Mouse (Mus musculus) CH12.LX (cell line): ENCODE results near the gene Apol7a. TPM values are rescaled to one million over a fixed set of nuclear protein-coding genes. Genes with fewer than 3 reads are reported as not detected.
A peak's percentile ranks its signal among the peaks of the same experiment; 100 is the strongest.

Source experiments
- DNase-seq: peaks from one replicate; pipeline ENCODE4 v3.0.0-alpha.2; 2013; ENCODE audit errors: extremely low read depth
- H3K27ac ChIP-seq: 2 replicates; pipeline ENCODE4 v1.5.1; 2012; ENCODE audit warnings: low read depth, mild to moderate bottlenecking, control low read depth, moderate library complexity; ENCODE audit not compliant: insufficient read depth
- H3K27me3 ChIP-seq: replicated peaks from 2 replicates; pipeline ENCODE3; 2012; ENCODE audit warnings: inconsistent platforms
- H3K36me3 ChIP-seq, 2 experiments: replicated peaks in 1 of 2; 2 replicates each; pipeline versions ENCODE3 to v1.6.1; 2012; ENCODE audit warnings: inconsistent platforms in 1 of 2, low read length in 1 of 2, mild to moderate bottlenecking in 1 of 2, mixed read lengths in 1 of 2, moderate library complexity in 1 of 2; ENCODE audit not compliant: control insufficient read depth in 1 of 2, insufficient read depth in 1 of 2
- H3K4me1 ChIP-seq, 2 experiments: 2 replicates each; pipeline ENCODE4 v1.6.1; 2012; ENCODE audit warnings: inconsistent platforms in 1 of 2, moderate library complexity in 1 of 2; ENCODE audit not compliant: insufficient read depth in 2 of 2, control insufficient read depth in 1 of 2
- H3K4me2 ChIP-seq: 2 replicates; pipeline ENCODE4 v1.6.1; 2012; ENCODE audit warnings: low read depth, mild to moderate bottlenecking, control low read depth; ENCODE audit not compliant: poor library complexity, insufficient read depth, severe bottlenecking
- H3K4me3 ChIP-seq, 3 experiments: fragments of 150-350 bp in 1 of 3; sonication (generic) in 1 of 3; replicated peaks in 1 of 3; 2 replicates each; pipeline versions ENCODE3 to v1.5.1; 2011 to 2012; ENCODE audit warnings: low read depth in 2 of 3, low read length in 2 of 3, mild to moderate bottlenecking in 2 of 3, moderate library complexity in 2 of 3, control low read depth in 1 of 3, improper control_type of control experiment in 1 of 3, inconsistent platforms in 1 of 3, mixed read lengths in 1 of 3; ENCODE audit not compliant: poor library complexity in 1 of 3
- H3K79me2 ChIP-seq: replicated peaks from 2 replicates; pipeline ENCODE4 v1.6.1; 2012; ENCODE audit warnings: mild to moderate bottlenecking, moderate library complexity; ENCODE audit not compliant: control insufficient read depth, poor library complexity, insufficient read depth, severe bottlenecking; ENCODE audit errors: extremely low read depth
- H3K9ac ChIP-seq: 2 replicates; pipeline ENCODE4 v1.6.1; 2012; ENCODE audit warnings: low read depth, mild to moderate bottlenecking, control low read depth, moderate library complexity; ENCODE audit not compliant: insufficient read depth
- H3K9me3 ChIP-seq: replicated peaks from 2 replicates; pipeline ENCODE3; 2012; ENCODE audit warnings: low read length, inconsistent platforms, mixed read lengths
- BHLHE40 ChIP-seq: IDR thresholded peaks from 2 replicates; pipeline ENCODE4 v1.6.1; 2011; ENCODE audit warnings: mild to moderate bottlenecking, low read depth, low read length, improper control_type of control experiment
- CTCF ChIP-seq, 2 experiments: IDR thresholded peaks in 1 of 2; conservative IDR thresholded peaks in 1 of 2; 2 replicates each; pipeline ENCODE4 v1.5.1; 2011 to 2012; ENCODE audit warnings: low read depth in 2 of 2, low read length in 2 of 2, improper control_type of control experiment in 1 of 2, inconsistent platforms in 1 of 2, mild to moderate bottlenecking in 1 of 2, moderate library complexity in 1 of 2
- JUND ChIP-seq: conservative IDR thresholded peaks from 2 replicates; pipeline ENCODE4 v1.6.1; 2011; ENCODE audit warnings: low read depth, low read length, improper control_type of control experiment
- MAFK ChIP-seq: IDR thresholded peaks from 2 replicates; pipeline ENCODE4 v1.6.1; 2011; ENCODE audit warnings: low read length, improper control_type of control experiment; ENCODE audit not compliant: insufficient replicate concordance
- POLR2A ChIP-seq: IDR thresholded peaks from 2 replicates; pipeline ENCODE4 v1.6.1; 2011; ENCODE audit warnings: low read depth, mild to moderate bottlenecking, improper control_type of control experiment, low read length
- RCOR1 ChIP-seq: conservative IDR thresholded peaks from 2 replicates; pipeline ENCODE4 v1.6.1; 2012; ENCODE audit warnings: low read depth, mild to moderate bottlenecking, inconsistent platforms, low read length, improper control_type of control experiment
- SMC3 ChIP-seq: IDR thresholded peaks from 2 replicates; pipeline ENCODE4 v1.6.1; 2011; ENCODE audit warnings: low read depth, low read length, improper control_type of control experiment
- TCF12 ChIP-seq: IDR thresholded peaks from 2 replicates; pipeline ENCODE4 v1.6.1; 2014; ENCODE audit warnings: low read depth, mild to moderate bottlenecking, inconsistent platforms, low read length, improper control_type of control experiment
- ZKSCAN1 ChIP-seq: IDR thresholded peaks from 2 replicates; pipeline ENCODE4 v1.6.1; 2012; ENCODE audit warnings: low read depth, inconsistent platforms, low read length, improper control_type of control experiment, borderline replicate concordance
- dilution Hi-C: fragments of 300-500 bp; cut with MboI; formaldehyde crosslinking; loops from 2 replicates; pipeline ENCODE4 v1.14.3; 2020; ENCODE audit warnings: low sequenced_read_pairs; ENCODE audit not compliant: extremely low pct_unique_long_range_greater_than_20kb, extremely low pct_ligation_motif_present
- in situ Hi-C: fragments of 300-500 bp; cut with MboI; formaldehyde crosslinking; loops from 3 replicates; pipeline ENCODE4 v1.14.3; 2019; ENCODE audit warnings: low sequenced_read_pairs, low pct_ligation_motif_present, low pct_unique_long_range_greater_than_20kb, mixed read lengths
- polyA plus RNA-seq: library from polyadenylated mRNA; unstranded; fragments of >175 nt; gene quantifications from 2 replicates; pipeline ENCODE4 v1.2.1, GENCODE M21; 2012; ENCODE audit warnings: low read depth; ENCODE audit not compliant: insufficient read length
- total RNA-seq, 2 experiments: library from RNA; depleted of rRNA; stranded (reverse); fragments of 300-350 nt in 1 of 2; fragments of >200 nt in 1 of 2; gene quantifications; 2 replicates each; pipeline ENCODE4 v1.2.3; 2012 to 2014

Gene Apol7a
- total and polyA plus RNA-seq, 3 experiments, result not detected

GRCm38 (mm10) chr15:77348146-77348545 lies 50.8 kb downstream of the Apol7a start:
- no peaks in the 10 kb centered on the region for H3K9me3 ChIP-seq
- H3K79me2 ChIP-seq, result no peaks in the 10 kb centered on the region
- H3K27me3 ChIP-seq, result peaks cover 72% of the 10 kb centered on the region
- no peaks in the 10 kb centered on the region for H3K36me3 ChIP-seq
- TF ChIP-seq MAFK, result no peak
- no peak for TF ChIP-seq JUND
- TF ChIP-seq BHLHE40, result no peak
- no peak for TF ChIP-seq TCF12
- TF ChIP-seq RCOR1, result no peak
- TF ChIP-seq SMC3, result no peak
- no peak for TF ChIP-seq CTCF (conservative IDR thresholded peaks at IDR 0.05 in 1 of 2, IDR thresholded peaks at IDR 0.05 in 1 of 2; ENCODE audit: low read depth in 2 of 2, low read length in 2 of 2)
- no peak for DNase-seq
- no peak overlapping the region for H3K9ac ChIP-seq
- dilution Hi-C loops, result no loop called here
- in situ Hi-C loops, result no loop called here
- H3K4me2 ChIP-seq, result no peak overlapping the region
- H3K4me1 ChIP-seq, result no peaks in the 10 kb centered on the region
- H3K4me3 ChIP-seq, result no peak overlapping the region
- H3K27ac ChIP-seq, result no peak overlapping the region

GRCm38 (mm10) chr15:77344127-77345125 lies 54.5 kb downstream of the Apol7a start:
- Histone ChIP-seq H3K79me2 (no peaks in the 10 kb centered on the region), H3K4me2 (no peak overlapping the region), H3K9ac (no peak overlapping the region), H3K9me3 (no peaks in the 10 kb centered on the region), H3K4me1 (no peaks in the 10 kb centered on the region), H3K36me3 (no peaks in the 10 kb centered on the region), H3K27ac (no peak overlapping the region), H3K27me3 (peaks cover 79% of the 10 kb centered on the region), H3K4me3 (no peak overlapping the region)
- in situ Hi-C loops (no loop called here), dilution Hi-C loops (no loop called here)
- no peak for DNase-seq
- no peak for TF ChIP-seq POLR2A

- H3K79me2 ChIP-seq, result no peaks in the 10 kb centered on the region
- in situ Hi-C loops (no loop called here), dilution Hi-C loops (no loop called here)
- TF ChIP-seq CTCF (conservative IDR thresholded peaks at IDR 0.05 in 1 of 2, IDR thresholded peaks at IDR 0.05 in 1 of 2; ENCODE audit: low read depth in 2 of 2, low read length in 2 of 2), result peak; percentile 9 to 68; a peak in 2 of 4 replicates
- TF ChIP-seq SMC3, result peak; percentile 30; the same call in 1 of the 2 replicates
- TF ChIP-seq MAFK, result no peak
- TF ChIP-seq ZKSCAN1, result no peak
- no peak overlapping the region for H3K4me2 ChIP-seq
- no peaks in the 10 kb centered on the region for H3K36me3 ChIP-seq
- H3K9ac ChIP-seq, result no peak overlapping the region
- no peak for DNase-seq
- peaks cover 79% of the 10 kb centered on the region for H3K27me3 ChIP-seq
- H3K4me1 ChIP-seq, result no peaks in the 10 kb centered on the region
- no peaks in the 10 kb centered on the region for H3K9me3 ChIP-seq
- no peak overlapping the region for H3K4me3 ChIP-seq
- H3K27ac ChIP-seq, result no peak overlapping the region
These were observed 55.3 kb downstream of the Apol7a start for GRCm38 (mm10) chr15:77343527-77344091.
